Mouse (Mus musculus): ENCODE data around the gene Gata3. TPM values are rescaled to one million over a fixed set of nuclear protein-coding genes. Genes with fewer than 3 reads are reported as not detected.

Gata3 gene
- polyA plus RNA-seq, 1 experiment from 2014 or later, result not detected

DNA sequence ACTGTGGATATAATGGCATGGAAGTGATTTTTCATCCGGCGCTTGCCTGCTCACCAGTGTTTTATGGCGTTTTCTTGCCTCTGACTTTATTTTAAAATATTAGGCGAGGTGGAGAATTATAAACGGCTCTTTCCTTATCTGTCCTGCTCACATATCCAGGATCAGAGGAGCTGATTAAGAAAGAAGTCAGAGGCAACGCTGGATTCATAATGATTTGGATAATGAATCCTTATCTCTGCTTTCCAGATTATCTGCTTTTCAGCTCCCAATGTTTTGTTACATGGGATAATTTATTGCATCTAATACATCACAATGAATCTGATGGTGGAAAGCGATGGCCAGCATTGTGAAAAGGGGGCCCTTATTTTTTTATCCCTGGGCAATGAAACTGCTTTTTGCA, 2.7 kb upstream of the Gata3 start:
- Histone ChIP-seq H3K79me2 (ENCODE audit: inconsistent target) (no peaks in the 10 kb centered on the region), H3K4me3 (ENCODE audit: inconsistent target) (no peak overlapping the region), H3K27ac (no peak overlapping the region), H3K36me3 (ENCODE audit: inconsistent target) (no peaks in the 10 kb centered on the region)
- WGBS (ENCODE audit: missing documents), result 14% methylated on average over 7 of the region's 7 CpGs

DNA sequence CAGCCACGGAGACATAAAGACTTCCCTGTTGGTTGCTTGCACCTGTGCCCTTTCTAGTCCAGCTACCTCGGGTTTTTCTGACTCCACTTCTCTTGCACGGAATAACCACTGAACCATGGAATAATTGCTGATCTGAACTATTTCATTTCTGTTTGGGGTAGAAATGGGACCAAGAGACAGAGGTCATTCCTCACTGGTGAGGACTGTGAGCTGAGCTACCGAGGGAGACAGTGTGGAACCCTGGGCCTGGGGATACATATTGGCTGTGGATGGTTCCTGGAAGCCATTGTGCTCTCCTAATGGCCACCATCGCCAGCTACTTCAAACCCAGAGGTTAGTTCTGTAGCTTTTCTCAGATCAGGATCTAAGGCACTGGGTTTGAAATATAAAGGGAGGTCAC, 1.1 kb upstream of the Gata3 start:
- WGBS (ENCODE audit: missing documents), result 8% methylated on average over 5 of the region's 5 CpGs
- H3K27ac ChIP-seq, result no peak overlapping the region

DNA sequence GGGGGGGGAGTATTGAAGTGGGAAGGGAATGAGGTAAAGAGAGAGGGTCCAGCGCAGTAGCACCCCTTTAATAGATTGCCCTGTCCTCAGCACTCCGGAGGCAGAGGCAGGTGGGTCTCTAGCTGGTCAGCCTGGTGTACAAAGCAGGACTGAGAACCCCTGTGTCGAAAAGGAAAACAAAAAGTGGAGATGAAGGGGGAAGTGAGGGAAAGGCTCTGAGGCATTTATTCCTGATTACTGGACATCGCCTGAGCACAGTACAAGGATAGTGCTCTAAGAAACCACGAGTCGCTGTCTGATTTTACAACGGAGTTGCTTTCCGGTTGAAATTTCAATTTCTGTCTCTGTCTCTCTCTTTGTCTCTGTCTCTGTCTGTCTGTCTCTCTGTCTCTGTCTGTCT, 417 bp upstream of the Gata3 start:
- Histone ChIP-seq H3K4me3 (ENCODE audit: inconsistent target) (no peak overlapping the region), H3K27ac (no peak overlapping the region), H3K36me3 (ENCODE audit: inconsistent target) (no peaks in the 10 kb centered on the region), H3K79me2 (ENCODE audit: inconsistent target) (no peaks in the 10 kb centered on the region)
- 3% methylated on average over 7 of the region's 8 CpGs for WGBS (ENCODE audit: missing documents)

More for the DNA sequence above, 1.1 kb upstream of the Gata3 start:
- Histone ChIP-seq H3K79me2 (ENCODE audit: inconsistent target) (no peaks in the 10 kb centered on the region), H3K36me3 (ENCODE audit: inconsistent target) (no peaks in the 10 kb centered on the region), H3K4me3 (ENCODE audit: inconsistent target) (no peak overlapping the region)

DNA sequence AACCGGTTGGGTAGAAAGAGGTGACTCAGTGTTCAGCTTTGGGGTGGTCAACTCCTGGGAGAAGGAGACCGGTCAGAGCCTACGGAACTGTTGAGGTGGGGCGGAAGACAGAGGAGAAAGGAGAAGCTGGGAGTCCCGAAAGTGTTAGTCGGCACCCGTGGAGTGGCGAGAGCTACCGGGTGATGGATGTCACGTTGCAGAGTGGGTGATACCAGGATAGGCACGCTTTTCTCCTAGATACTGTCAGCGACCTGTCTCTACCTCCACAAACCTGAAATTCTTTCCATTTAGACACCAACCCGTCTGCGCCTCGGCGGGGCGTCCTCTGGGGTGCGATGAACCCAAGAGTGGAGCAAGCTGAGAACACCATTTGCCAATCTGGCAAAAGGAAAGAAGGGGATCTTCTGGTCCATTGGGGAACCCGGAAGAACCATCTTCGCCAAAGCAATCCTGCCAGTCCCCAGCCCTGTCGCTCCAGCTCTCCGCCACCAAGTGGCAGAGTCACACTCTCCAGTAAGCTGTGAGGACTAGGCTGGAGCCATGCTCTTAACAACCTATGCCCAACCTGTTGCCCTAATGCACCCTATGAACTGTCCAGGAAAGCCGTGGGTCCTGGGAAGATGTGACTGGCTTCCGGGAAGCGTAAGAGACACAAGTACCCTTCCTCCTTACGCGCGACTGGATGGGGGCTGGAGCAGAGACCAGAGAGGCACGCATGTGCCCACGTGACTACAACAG, 752 bp downstream of the Gata3 start, which contains the start of gene 9230102O04Rik:
TSS of gene 9230102O04Rik (minus strand) at position 628 of the 738 bp plus-strand sequence.
- WGBS (ENCODE audit: missing documents), result 1% methylated on average over 30 of the region's 30 CpGs
- Histone ChIP-seq H3K4me3 (ENCODE audit: inconsistent target) (peak within 1 kb of the TSS; percentile 20), H3K36me3 (ENCODE audit: inconsistent target) (no peaks in the 10 kb centered on the region), H3K79me2 (ENCODE audit: inconsistent target) (no peaks in the 10 kb centered on the region), H3K27ac (no peak within 1 kb of the TSS)

DNA sequence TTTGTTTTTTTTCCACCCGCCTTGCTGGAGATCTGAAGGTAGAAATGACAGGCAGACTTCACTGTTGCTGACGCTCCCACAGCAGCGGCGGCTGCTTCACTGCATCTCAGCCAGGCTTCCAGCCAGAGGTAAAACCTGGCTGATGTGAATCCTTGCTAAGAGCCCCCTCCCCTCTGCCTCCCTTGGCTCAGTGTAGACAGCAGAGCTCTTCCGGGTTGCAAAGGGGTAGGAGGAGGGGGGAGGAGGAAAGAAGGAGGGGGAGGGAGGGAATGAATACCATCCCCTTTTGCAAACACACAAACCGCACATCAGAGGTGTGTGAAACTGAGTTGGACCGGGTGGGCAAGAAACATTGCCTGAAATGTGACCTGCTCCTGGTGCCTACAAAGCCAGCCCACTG, 2.2 kb downstream of the Gata3 start:
- WGBS (ENCODE audit: missing documents), result 19% methylated on average over 6 of the region's 7 CpGs
- no peaks in the 10 kb centered on the region for H3K36me3 ChIP-seq (ENCODE audit: inconsistent target)
- no peak overlapping the region for H3K4me3 ChIP-seq (ENCODE audit: inconsistent target)
- H3K27ac ChIP-seq, result no peak overlapping the region
- no peaks in the 10 kb centered on the region for H3K79me2 ChIP-seq (ENCODE audit: inconsistent target)

DNA sequence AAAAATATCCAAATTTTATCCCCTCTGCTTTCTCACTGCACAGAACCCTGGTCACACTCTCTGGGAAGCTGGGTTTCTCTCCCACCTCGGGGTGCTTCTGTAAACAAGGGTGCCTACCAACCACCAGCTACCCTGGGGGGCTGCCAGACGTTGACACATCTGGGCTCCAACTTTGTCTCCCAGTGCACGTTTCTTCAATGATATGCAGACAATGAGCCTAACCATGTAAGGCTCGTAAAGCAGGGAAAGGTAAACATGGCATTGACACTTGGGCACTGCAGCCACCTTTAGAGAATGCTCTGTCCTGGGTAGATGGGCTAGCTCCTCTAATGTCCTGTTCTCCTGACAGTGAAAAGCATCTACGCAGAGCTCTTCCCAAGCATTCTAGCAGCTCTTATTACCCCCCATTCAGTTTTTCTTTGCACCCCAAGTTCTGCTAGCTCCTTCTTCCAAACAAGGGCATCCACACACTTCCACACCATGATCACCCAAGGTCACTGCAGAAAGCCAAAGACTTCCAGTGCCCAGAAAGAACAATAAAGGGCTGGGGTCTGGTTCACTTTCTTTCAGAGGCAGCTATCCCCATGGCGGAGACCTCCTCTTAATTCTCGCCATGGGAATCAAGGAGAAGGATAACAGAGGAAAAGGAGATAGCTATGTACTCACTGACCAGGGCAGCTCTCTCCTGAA, 2.8 kb downstream of the Gata3 start:
- H3K36me3 ChIP-seq (ENCODE audit: inconsistent target), result no peaks in the 10 kb centered on the region
- H3K79me2 ChIP-seq (ENCODE audit: inconsistent target), result no peaks in the 10 kb centered on the region
- H3K4me3 ChIP-seq (ENCODE audit: inconsistent target), result no peak overlapping the region
- WGBS (ENCODE audit: missing documents), result 38% methylated on average over 7 of the region's 7 CpGs
- no peak overlapping the region for H3K27ac ChIP-seq

DNA sequence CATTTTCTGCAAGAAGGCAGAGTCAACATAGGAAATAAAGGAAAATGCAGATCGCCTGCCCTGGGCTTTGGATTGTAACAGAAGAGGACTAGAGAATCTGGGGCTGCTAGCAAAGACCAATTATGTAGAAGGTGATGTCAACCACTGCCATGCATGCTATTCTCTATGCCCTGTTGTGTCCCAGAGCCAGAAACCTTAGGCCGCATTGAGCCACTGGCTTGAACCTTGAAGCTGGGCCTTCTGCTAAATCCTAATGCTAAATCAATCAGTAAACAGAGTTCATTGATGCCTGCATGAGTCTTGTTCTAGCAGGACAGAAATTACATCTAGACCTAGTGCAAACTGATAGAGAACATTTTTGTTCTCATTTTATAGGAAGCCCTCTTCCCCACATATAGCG, 3.8 kb downstream of the Gata3 start:
- 79% methylated on average over 3 of the region's 3 CpGs for WGBS (ENCODE audit: missing documents)
- Histone ChIP-seq H3K27ac (no peak overlapping the region), H3K36me3 (ENCODE audit: inconsistent target) (no peaks in the 10 kb centered on the region), H3K4me3 (ENCODE audit: inconsistent target) (no peak overlapping the region), H3K79me2 (ENCODE audit: inconsistent target) (no peaks in the 10 kb centered on the region)

DNA sequence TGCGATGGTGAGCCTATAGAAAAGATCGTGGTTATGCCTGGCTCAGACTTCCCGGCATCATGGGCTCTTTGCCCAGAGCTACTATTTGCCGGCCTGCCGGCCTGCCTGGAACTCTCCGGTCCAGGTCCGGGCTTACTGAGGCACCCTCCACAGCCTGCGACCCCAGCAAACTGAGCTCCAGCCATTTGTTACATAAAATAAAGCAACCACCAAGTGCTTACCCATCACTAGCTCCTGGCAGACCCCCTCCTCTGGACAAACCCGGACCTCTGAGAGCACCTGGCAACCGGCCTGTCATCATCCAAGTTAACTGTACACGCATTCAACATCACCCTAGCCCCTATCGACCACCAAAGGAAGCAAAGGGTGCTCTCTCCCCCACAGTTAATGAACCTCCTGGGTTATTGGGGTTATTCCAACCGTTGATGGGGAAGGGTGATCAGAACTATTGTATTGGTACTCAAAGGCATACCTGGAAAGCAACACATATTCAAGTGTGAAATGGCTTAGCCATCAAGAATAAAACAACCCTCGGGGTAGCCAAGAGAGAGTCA, 4.5 kb downstream of the Gata3 start:
- Histone ChIP-seq H3K79me2 (ENCODE audit: inconsistent target) (no peaks in the 10 kb centered on the region), H3K4me3 (ENCODE audit: inconsistent target) (no peak overlapping the region), H3K36me3 (ENCODE audit: inconsistent target) (no peaks in the 10 kb centered on the region), H3K27ac (no peak overlapping the region)
- 66% methylated on average over 13 of the region's 14 CpGs for WGBS (ENCODE audit: missing documents)

DNA sequence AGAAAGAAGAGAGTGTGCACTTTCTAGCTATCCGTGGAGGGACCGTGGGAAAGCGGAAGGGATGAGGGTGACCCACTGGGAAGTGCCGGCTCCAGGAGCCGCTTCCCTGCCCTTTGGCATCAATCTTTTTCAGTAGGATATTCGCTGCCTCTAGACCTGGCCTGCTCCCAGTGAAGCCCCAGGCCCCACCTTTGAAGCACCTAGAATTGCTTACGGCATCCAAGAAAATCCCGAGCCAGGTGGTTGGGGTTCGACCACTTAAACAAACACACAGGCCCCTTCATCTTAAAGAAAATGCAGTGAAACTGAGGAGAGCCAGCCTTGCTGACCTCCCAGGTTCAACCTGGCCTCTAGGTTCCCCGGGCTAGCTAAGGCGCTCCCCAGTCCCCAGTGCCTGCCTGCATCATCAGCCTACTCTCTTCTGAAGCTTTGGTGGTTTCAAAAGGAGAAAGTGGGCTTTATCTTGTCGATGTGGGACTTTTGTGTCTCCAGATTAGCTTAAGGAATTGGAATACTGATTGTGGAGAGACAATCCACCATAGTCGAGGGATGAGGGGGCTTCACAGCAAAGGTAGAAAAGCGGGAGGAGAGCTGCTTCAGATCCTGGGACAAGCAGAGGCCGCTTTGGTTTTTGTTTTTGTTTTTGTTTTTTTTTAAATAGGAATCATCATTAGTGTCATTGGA, 5.2 kb downstream of the Gata3 start:
- H3K27ac ChIP-seq, result no peak overlapping the region
- 43% methylated on average over 15 of the region's 15 CpGs for WGBS (ENCODE audit: missing documents)
- H3K4me3 ChIP-seq (ENCODE audit: inconsistent target), result no peak overlapping the region
- no peaks in the 10 kb centered on the region for H3K36me3 ChIP-seq (ENCODE audit: inconsistent target)
- no peaks in the 10 kb centered on the region for H3K79me2 ChIP-seq (ENCODE audit: inconsistent target)

DNA sequence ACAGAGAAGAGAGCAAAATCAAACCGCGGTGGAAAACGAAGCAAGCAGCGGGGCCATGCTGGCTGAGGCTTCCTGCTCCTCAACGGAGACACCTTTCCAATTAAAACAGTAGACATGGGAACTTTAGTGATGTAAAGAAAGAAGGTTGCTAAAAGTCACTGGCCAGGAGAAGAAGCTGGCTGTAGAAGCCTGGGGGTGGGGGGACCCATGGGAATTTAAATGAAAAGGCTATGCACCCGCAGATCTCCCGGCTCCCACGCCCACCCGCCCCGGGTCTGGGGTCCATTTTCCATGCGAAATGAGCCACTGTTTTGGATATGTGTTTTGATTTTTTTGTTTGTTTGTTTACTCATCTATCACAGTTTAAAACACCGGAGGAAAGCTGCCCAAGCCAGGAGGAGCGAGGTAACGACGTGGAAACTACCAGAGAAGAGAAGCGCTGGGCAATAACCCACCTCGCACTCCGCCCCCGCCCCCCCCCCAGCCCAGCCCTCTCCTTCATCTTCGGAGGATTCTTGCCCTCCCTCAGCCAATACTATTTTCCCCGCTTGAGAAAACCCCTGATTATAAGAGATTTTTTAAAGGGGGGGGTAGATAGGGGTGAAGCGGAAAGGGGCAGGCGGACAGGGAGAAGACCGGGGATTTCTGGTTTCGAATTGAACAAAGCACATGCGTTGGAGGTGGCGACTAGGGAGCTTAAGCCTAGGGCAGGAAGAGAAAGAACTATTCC, 5.9 kb downstream of the Gata3 start:
- no peaks in the 10 kb centered on the region for H3K36me3 ChIP-seq (ENCODE audit: inconsistent target)
- no peak overlapping the region for H3K27ac ChIP-seq
- H3K4me3 ChIP-seq (ENCODE audit: inconsistent target), result no peak overlapping the region
- 3% methylated on average over 18 of the region's 27 CpGs for WGBS (ENCODE audit: missing documents)
- no peaks in the 10 kb centered on the region for H3K79me2 ChIP-seq (ENCODE audit: inconsistent target)

DNA sequence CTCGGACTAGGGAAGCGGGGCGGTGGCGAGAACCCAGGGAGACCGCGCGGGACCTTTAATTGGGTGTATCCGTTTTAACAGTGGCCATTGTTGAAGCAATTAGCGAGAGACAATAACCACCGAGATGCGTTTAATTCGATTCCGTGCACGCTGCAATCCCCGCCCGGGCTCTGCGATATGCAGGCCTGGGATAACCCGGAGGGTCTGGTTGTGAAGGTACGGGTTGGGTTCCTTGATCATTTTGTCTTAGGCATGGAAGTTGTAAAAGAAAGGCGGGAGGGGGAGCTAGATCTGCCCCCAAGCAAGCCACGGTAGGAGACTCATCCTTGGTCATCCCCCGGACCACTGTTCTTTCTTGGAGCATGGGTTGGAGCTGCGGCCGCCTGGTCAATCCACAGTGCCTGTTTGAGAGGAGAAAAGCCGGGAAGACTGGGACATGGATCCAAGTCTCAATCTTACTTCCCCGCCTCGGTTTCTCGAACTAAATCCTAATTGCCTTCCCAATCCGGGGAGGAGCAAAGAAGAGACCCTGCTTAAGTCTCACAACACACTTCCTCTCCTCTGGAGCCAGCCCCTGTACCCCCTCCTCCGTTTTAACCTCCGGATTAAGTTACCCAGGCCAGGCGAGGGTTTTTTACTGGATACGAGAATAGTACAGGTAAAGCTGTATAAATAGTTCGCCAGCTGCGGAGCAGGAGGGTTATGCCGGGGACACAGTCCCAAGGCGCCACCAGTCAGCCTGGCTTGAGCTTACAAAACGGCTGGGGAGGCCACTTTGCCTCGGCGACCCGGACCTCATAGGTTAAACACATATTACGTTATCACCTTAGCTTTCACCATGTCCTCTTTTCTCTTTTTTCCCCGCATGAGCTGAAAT, 6.7 kb downstream of the Gata3 start:
- H3K36me3 ChIP-seq (ENCODE audit: inconsistent target), result no peaks in the 10 kb centered on the region
- no peaks in the 10 kb centered on the region for H3K79me2 ChIP-seq (ENCODE audit: inconsistent target)
- H3K4me3 ChIP-seq (ENCODE audit: inconsistent target), result no peak overlapping the region
- WGBS (ENCODE audit: missing documents), result 3% methylated on average over 43 of the region's 43 CpGs
- no peak overlapping the region for H3K27ac ChIP-seq

DNA sequence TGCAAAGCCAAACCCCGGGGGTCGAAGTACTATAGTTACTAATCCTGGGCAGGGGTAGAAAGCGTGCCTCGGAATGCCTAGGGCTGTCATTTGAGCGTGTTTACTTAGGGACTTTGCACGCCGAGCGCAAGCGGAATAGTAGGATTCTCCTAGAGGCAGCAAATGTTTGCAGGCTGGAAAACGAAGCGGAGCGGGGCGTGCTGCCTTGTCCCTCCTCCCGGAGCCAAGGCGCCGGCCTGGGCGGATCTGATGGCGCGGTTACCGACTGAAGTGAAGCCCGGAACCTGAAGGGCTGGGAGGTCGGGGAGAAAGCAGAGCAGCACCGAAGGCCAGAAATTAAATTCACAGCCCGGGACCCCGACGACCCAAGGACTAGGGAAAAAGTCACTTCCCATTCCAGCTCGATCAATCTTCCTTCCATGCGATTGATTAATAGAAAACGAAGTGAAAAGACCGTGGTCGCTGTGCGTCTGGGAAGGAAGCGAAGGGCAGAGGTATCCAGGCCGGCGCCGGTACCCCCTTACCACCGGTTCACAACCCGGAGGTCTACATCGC, 7.4 kb downstream of the Gata3 start:
- H3K36me3 ChIP-seq (ENCODE audit: inconsistent target), result no peaks in the 10 kb centered on the region
- WGBS (ENCODE audit: missing documents), result 1% methylated on average over 39 of the region's 39 CpGs
- no peak overlapping the region for H3K4me3 ChIP-seq (ENCODE audit: inconsistent target)
- no peaks in the 10 kb centered on the region for H3K79me2 ChIP-seq (ENCODE audit: inconsistent target)
- no peak overlapping the region for H3K27ac ChIP-seq

DNA sequence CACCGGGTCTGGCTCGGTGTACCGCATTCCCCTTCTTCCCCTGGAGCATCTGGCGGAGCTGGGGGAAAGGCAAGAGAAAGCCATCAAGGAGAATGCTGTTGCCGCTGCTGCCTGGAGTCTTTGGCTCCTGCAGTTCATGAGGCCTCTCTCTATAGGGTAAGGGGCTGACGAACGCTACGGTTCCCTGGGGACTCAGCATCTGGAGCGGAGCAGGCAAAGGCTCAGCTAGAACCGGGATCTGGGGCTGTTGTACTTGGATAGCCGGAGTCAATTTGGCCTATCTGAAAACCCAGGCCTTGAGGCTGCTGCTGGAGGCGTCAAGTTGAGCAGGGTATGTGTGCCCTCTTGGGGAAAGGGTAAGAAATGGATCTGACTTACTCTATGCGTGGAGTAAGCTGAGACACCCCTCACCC, 8.2 kb downstream of the Gata3 start:
- no peaks in the 10 kb centered on the region for H3K79me2 ChIP-seq (ENCODE audit: inconsistent target)
- no peaks in the 10 kb centered on the region for H3K36me3 ChIP-seq (ENCODE audit: inconsistent target)
- H3K27ac ChIP-seq, result no peak overlapping the region
- 18% methylated on average over 13 of the region's 13 CpGs for WGBS (ENCODE audit: missing documents)
- H3K4me3 ChIP-seq (ENCODE audit: inconsistent target), result no peak overlapping the region
